Mouse (Mus musculus) left cerebral cortex, postnatal 36 days (tissue): ENCODE data around the gene Eef1akmt3. TPM values are rescaled to one million over a fixed set of nuclear protein-coding genes. Genes with fewer than 3 reads are reported as not detected.

ENCODE experiments used
- DNase-seq, 2 experiments: peaks; one replicate each; pipeline ENCODE4 v3.0.0; 2021 to 2022; ENCODE audit warnings: low spot score in 2 of 2, mixed read lengths in 1 of 2
- intact Hi-C: fragments of 180-260 bp; cut with DNase I; formaldehyde crosslinking; loops from one replicate; pipeline ENCODE4 v1.15.1; 2025
- total RNA-seq, 2 experiments: library from RNA; stranded (reverse); gene quantifications; 2 replicates each; pipeline ENCODE4 v1.2.3; 2021

Gene Eef1akmt3
- total RNA-seq, 2 experiments from 2014 or later, result not detected

DNA sequence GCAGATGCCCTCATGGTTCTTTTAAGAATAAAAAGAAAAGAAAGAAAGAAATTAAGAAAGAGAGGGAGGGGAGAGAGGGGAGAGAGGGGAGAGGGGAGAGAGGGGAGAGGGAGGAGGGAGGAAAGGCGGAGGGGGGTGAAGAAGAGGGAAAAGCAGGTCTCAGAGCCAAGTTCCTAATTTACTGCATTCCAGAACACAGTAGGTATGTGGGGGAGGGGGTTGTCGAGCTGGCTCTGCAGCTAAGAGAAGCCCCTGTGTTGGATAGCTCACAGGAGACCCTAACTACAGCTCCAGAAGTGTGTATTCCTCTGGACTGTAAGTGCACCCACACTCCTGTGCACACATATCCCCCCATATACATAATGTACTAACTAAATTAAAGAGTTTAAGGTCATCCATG, 24.2 kb downstream of the Eef1akmt3 start:
- DNase-seq, result no peak
- intact Hi-C loops, result no loop called here

DNA sequence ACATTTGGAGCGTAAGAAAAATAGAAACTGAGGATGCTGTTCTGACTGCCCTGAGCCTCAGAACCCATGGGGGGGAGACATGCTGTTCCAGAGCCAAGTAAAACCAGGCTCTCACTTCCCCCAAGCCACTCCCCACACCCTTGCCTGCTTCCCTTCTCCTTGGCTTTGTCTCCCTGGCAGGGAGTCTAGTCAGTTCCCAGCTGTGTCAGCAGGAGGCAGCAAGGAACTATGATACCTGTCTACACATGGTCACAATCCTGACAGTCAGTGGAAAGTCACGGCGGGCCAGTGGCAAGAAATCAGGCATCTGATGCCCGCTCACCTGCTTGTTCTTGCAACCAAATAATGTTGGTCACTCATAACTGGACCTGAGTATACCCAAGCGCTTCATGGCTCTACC, 24.8 kb downstream of the Eef1akmt3 start:
- DNase-seq, result no peak

DNA sequence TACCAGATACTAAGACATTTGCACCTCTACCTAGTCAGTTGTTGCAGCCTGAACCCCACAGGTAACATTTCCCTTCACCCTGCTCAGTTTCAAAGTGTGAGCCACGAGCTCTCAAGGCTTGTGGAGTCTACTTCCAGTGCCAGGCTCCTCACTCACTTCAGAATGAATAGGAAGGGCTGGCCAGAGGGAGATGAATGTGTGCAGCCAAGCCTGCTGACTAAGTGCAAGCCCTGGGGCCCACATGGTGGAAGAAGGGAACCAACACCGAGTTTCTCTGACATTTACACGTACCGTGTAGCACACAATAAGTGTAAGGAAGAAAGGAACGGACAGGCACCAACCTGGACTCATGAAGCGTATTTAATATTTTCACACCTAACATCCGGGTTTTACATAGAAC, 37.5 kb downstream of the Eef1akmt3 start:
- DNase-seq, result no peak

More for the DNA sequence above, 24.8 kb downstream of the Eef1akmt3 start:
- intact Hi-C loops, result no loop called here

DNA sequence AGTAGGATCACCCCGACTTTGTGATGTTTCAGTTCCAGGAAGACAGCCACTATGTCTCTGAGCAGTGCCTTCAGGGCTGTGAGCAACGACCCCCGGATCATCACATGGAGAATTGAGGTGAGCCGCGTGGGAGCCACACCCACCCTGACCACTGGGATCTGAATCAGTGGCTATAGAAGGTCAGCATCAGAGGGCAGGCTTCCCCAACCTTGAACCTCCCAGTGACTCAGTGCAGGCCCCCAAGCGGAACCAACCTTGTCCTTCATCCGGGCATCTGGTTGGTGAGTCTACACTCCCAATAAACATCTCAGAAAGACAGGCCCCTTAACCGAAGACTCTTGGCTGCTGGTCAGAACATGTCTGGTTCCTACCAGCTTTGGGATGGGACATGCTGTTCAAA, 38.0 kb downstream of the Eef1akmt3 start:
- intact Hi-C loops, result no loop called here
- no peak for DNase-seq

More for the DNA sequence above, 37.5 kb downstream of the Eef1akmt3 start:
- intact Hi-C loops, result no loop called here

DNA sequence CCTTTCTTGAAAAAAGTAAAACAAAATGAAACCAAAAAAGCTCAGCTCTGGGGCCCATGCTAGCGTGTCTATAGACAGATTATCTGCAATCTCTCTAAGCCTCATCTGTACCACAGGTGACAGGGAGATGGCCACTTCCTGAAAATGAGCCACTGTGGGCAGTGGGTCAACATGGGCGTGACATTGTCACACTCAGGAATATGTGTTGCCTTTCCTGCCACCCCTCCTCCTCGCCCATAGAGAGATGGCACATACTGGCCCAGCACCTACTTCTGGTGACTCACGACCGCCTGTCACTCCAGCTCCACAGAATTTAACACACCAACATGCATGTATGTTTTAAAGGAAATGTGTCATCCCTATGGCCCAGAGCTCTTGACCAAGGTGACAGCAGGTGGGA, 38.5 kb downstream of the Eef1akmt3 start:
- intact Hi-C loops, result no loop called here
- DNase-seq, result no peak

DNA sequence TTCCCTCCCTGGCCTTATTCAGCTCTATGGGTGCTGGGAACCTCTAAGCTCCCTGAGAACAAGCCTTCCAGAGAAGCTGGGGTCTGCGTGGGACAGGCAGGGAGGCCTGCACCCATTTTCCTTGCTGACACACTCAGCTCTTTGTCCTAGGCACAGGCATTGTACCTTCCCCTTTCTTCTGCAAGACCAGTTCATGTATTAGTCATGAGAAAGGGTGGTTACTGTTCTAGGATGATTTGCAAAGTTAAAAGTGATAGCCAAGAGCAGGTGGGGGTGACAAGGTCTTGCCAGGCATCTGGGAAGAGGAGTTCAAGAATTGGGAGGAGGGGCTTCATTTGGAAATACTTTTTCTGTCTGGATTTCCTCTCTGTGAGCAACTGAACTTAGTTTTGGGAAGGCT, 39.3 kb downstream of the Eef1akmt3 start:
- DNase-seq, result no peak
- intact Hi-C loops, result no loop called here

DNA sequence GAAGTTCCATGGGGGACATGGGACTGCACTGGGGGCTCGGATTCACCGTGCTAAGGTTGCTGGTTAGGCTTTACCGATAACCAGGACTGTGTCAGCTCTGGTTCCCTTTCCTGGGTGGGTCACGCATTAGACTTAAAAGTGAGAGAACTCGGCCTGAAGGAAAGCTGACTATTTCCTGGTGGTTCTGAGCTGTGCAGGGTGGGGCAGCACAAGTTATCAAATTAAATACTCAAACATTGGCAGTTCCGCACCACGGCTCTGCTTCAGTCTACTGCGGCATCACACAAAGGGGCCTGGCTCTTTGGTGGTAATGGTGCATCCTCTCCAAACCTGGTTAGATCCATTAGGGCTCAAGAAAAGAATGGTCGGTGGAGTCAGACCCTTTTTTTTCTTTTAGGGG, 40.0 kb downstream of the Eef1akmt3 start:
- intact Hi-C loops, result no loop called here
- DNase-seq, result no peak

DNA sequence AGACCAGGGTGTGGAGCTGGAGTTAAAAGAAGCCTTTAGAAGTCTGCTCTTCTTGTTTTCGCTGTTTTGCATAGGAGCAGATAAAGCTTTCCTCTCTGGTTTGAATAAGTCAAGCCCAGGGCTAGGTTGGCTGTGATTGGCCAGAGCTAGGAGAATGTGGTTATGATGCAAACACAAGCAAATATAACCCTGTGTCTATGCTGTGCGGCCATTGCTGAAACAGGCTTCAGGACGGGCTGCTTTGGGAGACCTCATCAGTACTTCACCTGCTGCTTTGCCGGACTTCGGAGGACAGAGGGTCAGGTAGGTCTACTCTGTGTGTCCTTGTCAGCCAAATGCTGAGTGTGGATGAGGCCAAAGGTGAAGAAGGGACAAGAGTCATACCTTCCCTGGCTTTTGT, 40.8 kb downstream of the Eef1akmt3 start, which contains the start of gene Avil:
Avil (plus strand) TSS at position 181 of the 400 bp plus-strand sequence.
- intact Hi-C loops, result no loop called here
- no peak for DNase-seq

DNA sequence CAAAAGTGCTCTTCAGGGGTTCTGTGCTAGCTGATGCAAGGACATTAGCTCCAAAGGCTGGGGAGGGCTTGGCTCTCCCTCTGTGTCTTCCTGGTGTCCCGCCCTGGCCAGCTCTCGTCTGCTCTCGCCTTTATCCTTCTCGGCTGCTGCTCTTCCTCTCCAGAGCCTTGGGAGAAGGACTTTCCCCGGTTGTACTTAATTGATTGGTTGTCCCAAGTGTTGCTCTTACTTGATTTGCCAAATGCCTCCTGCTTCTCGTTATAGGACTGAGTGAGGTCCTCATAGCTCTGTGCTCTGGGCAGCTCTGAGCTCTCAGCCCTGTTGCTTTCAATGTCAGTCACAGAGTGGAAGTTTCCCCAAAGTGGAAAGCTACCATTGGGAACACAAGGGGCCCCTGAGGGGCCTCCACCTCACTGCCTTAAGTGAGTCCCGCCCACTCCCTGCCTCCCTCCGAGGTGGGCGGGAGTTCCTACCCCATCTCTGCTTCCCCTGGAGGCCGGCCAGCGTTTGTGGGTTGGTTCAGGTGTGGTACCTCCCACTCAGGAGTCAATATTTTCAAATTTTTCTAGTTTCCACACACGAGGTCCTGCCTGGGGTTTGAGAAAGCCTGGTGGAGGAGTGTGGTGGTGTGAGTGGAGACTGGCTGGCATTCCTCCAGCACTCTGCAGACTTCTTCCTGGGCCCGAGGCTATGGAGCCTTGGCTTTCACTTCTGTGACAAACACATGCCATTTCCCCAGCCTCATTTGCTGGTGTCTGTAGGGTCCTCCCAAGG, 43.8 kb downstream of the Eef1akmt3 start:
- DNase-seq, result no peak

DNA sequence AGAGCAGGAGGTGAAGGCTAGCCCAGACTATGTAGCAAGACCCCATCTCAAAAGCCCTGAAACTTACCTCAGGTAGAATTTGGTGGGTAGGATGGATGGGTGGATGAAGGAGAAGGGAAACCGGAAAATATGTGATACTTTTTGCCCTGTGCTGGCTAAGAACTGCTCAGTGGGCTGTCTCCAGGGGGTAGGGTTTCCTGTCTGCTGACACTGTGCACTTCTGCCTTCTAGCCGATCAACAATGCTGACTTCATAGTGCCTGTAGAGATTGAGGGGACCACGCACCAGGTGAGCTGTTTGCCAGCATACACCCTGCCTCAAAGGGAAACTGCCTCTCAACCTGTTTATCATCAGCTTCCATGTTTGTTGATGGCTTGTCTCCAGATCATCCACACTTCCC, 47.7 kb downstream of the Eef1akmt3 start:
- intact Hi-C loops, result no loop called here
- no peak for DNase-seq

More for the DNA sequence above, 43.8 kb downstream of the Eef1akmt3 start:
- intact Hi-C loops, result loop anchor here (5.0 kb wide), 1 partner anchor 35 kb away; the partner anchor contains the start of gene Tsfm

DNA sequence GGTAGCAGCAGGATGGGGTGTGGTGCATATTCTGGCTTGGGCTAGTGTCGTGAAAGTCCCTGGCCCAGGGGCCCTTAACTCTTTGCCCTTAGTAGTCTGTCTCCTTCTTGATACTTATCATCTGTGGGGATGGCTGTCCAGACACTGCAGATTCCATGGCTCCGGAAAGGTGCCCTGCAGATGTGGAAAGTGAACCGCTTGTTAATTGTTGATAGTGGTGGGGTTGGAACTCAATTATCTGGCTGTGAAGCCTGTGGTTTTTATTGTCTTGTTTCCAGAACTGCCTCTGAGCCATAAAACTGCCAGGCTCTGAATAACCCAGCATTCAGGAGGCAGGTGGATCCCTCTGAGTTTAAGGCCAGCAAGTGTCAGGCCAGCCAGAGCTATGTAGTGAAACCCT, 49.6 kb downstream of the Eef1akmt3 start:
- intact Hi-C loops, result no loop called here
- DNase-seq, result no peak

DNA sequence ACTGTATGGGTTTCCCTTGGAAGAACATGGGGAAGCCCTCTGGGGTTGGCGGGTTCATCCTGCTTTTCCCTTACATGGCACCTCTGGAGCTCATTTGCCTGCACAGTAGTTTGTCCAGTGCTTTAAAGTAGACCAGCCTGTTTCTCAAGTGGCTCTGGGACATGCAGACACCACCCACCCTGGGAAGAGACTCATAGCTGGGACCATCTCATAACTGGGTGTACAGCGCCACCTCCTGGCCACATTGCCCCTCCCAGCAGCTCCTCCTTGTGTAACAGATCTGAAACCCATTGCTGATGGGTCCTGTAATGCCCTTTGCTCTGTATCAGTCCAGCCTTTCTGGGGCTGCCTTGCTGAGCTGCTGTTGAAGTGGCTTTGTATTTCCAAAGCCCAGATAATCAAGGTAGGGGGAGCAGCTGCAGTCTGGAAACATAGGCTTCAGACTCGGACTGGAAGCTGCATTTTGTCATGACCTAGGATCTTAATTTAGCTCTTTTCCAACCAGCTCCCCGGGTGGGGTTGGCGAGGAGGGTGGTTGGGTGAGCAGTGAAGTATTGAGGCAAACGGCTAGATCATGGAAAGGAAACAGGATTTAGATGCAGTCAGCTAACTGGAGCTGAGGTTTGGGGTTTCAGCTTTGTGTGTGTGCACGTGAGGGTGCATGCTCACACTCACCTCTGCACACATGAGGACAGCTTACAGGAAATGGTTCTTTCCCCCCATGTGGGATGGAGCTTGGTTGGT, 50.8 kb downstream of the Eef1akmt3 start:
- intact Hi-C loops, result loop anchor here (1.0 kb wide), 1 partner anchor 71 kb away; no protein-coding TSS in a partner anchor
- DNase-seq, result peak; percentile 72 to 82

DNA sequence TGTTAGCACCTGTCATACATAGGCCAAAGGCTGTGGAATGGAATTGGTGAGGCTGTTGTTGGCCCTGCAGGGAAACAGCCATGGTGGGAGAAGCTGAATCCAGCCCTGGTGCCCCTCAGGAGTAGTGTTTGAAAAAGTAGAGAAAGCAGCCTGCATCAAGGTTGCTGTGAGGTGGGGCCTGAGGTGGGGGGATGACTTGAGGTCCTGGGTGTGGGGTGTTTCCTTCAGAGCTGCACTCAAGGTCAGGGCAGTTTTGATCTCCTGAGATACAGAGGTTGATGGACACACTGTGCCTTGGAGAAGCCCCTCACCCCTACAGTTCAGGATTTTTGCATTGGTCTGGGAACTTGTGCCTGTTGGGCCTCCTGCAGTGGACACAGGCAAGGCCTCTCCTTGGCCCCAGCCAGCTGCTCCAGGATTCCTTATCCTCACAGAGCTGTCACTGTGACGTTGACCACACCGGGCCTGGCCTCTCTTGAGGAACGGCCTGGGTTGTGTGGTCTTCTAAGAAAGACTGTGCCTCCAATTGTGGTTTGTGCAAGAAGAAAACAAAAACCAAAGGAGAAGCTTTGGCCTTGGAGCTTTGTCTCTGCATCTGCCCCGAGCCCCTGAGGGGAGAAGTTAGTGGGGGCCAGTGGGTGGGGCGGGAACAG, 52.7 kb downstream of the Eef1akmt3 start:
- DNase-seq, result no peak
- intact Hi-C loops, result no loop called here

DNA sequence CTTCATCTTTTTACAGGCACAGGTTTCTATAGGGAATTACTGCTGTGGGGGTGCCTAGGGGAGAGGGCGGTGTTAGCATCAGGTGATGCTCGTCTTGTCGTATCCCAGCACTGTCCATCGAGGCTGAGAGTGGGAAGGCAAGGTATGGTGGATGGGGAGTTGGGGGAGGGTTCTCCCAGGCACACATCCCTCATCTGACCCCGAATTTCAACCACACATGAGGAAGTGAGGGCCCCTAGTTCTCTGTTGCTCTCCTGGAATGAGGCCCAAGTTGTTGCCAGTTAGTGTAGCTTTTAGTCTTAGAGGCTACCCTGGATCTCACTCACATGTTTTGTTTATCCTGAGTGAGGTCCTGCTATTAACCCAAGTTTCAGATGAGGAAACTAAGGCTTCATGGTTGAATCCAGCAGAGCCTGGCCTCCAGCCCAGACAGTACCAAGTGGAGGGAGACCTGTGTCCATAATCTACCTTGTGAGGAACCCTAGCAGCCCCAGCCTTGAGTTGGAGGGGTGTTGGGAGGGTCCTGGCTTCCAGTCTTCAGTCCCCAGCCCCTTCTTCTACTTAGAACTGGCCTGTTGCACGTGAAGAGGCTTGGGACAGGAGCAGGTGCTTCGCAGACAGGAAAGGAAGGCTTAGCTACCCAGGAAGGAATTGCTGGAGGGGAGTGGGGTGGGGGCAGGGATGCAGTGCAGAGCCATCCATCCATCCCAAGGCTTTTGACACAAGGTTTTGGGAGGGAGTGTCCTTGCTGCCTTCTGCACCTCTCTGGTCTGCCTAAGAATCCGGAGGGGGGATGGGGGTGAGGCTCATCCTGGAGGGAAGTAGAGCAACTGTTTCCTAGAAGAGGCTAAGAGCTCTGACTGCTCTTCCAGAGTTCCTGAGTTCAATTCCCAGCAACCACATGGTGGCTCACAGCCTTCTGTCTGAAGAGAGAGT, 53.9 kb downstream of the Eef1akmt3 start:
- no peak for DNase-seq
- intact Hi-C loops, result no loop called here

DNA sequence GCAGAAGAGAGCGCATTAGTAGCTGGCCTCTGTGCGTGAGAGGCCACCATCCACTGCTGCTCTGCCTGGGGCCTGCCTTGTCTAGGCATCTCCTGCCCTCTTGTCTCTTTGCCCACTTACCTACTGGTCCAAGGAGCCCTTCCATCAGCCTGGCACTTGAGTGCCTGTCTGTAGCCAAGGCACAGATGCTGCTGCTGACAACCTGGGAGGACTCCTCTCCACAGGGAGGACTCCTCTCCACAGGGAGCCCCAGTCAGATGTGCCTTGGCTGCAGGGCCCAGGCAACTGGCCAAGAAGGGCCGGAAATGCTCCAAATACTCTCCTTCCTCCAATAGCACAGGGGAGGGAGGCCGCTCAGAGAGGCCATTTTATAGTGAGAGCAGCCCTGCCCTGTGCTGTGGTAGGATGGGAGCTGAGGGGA, 54.8 kb downstream of the Eef1akmt3 start:
- intact Hi-C loops, result no loop called here
- peak; percentile 60 to 69 for DNase-seq

DNA sequence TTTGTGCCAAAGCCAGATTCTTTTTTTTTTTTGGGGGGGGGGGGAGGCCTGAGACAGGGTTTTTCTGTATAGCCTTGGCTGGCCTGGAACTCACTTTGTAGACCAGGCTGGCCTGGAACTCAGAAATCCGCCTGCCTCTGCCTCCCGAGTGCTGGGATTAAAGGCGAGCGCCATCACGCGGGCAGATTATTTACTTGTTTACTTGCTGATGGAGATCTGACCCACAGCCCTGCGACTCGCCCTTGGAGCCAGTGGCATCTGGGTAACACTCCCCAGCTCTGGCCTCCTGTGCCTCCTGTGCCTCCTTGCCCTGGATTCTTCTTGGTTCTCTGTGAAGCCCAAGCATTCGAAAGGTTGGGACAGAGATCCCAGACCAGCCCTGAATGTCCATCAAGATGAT, 55.7 kb downstream of the Eef1akmt3 start:
- no peak for DNase-seq
- intact Hi-C loops, result no loop called here

DNA sequence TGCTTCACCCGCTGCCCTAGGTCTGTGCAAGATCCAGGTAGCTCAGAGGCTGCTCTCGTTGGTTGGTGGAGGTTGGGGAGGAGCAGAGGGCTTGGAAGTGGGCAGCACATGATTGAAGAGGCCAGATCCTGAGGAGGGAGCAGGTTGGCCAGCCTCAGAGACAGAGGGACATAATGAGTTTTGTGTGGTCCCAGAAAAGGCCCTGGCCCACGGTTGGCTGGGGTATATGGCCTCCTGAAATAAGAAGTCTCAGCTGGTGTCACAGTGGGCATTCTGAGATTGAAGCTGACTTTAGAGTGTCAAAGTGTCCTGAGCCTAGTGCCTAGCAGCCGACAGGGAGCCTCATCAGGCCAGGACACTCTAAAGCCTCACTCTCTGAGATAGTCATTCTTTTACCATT, 56.2 kb downstream of the Eef1akmt3 start:
- intact Hi-C loops, result no loop called here
- DNase-seq, result no peak

DNA sequence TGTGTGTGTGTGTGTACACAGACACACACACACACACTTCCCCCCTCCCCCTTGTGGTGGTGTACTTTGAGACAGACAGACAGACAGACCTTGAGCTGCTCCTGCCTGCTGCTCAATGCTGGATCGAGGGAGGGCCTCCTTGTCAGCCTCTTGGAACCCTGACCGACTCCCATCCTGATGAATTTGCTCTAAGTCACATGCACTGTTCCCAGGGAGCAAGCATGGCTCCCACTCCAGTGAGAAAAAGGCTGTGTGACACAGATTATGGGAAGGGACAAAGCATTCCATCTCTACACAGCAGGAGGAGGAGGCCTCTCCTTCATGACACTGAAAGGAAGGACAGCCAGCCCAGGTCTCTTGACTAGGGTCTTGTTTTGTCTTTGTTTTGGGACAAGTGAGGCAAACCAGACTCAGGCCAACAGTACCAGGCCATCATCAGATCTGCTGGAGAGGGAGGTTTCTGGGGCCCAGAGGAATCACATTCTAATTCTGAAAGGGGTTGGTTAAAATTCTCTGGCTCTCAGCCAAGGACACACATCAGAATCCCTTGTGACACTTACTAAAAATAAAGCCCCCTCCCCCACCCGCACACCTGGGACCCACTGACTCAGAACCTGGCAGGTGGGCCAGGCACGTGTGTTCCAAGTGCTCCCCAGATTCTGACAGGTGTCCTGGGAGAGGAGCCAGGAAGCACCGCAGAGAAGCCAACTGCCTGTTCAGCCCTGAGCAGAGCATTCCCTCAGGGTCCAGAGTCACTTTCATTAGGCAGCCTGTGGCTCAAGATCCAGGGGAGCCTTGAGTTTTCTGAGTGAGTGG, 56.9 kb downstream of the Eef1akmt3 start:
- intact Hi-C loops, result loop anchor here (5.0 kb wide), 1 partner anchor 48 kb away; the partner anchor contains the start of gene Tsfm
- no peak for DNase-seq
